Mouse (Mus musculus): ENCODE data around the gene Dnajc7. TPM values are rescaled to one million over a fixed set of nuclear protein-coding genes. Genes with fewer than 3 reads are reported as not detected.
"Not testable (repeated sequence)": the region's sequence is repeated elsewhere in the genome, so short reads cannot be mapped to it uniquely, and the experiment has no call there.

Gene Dnajc7
- total RNA-seq (2015; ENCODE audit: low replicate concordance): 31.8 and 31.9 TPM in 2 replicates
- total RNA-seq (2017; ENCODE audit: low replicate concordance): 25.8 and 50.7 TPM in 2 replicates

- no peak; the same call in 1 of the 2 replicates for ATAC-seq (replicated peaks; ENCODE audit: low FRiP score, poor library complexity, severe bottlenecking)
Observed at GRCm38 (mm10) chr11:100619982-100620381, at the start of gene Dnajc7. Dnajc7 (minus strand) TSS chr11:100620168.

DNA sequence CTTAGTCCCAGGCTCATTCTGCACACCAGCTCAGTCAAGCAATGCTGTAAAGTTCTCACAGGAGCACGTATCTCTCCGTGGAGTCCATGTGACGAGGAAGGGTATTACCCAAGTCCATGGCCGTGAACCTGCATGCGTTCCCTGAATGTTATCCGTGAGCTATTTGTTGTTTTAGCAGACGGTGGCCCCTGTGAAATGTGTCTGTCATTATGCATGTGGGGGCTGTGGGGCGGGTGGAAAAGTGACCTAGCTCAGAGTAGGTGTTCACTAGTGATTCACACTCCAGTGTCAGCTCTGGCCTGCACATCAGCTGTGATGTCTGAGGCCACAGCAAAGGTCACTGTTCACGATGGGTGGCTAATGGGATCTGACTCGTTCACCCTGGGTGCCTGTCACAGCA, 39.8 kb upstream of the Dnajc7 start:
- ATAC-seq (replicated peaks; ENCODE audit: low FRiP score, poor library complexity, severe bottlenecking): no peak

DNA sequence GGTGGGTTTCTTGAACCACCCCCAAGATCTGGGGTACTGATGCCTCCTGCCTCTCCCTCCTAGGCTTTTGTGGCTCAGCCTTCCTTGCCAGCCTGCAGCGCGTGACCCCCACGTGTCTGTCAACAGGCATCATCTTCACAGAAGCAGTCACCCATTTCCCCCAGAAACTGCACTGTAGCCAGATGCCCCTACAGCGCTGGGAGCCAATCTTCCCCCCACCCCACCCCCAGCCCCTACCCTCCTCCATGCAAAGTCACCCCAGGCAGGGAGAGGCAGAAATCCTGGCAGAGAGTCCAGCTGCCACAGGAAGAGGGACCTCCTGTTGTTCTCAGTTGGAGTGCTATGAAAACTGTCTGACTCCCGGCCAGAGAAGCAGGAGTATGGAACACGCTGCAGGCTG, 36.5 kb upstream of the Dnajc7 start:
- ATAC-seq (replicated peaks; ENCODE audit: low FRiP score, poor library complexity, severe bottlenecking): no peak

DNA sequence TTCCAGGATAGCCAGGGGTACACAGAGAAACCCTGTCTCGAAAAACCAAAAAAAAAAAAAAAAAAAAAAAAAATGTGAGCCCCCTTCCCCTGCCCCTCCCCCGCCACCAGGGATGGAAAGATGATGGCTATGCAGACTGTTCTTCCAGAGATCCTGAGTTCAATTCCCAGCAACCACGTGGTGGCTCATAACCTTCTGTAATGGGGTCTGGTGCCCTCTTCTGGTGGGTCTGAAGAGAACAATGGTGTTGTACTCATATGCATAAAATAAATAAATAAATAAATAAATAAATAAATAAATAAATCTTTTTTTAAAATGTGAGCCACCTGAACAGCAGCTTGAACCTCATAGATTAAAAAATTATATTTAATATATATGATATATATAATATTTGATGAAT, 35.6 kb upstream of the Dnajc7 start:
- ATAC-seq (replicated peaks; ENCODE audit: low FRiP score, poor library complexity, severe bottlenecking): not testable (repeated sequence)

DNA sequence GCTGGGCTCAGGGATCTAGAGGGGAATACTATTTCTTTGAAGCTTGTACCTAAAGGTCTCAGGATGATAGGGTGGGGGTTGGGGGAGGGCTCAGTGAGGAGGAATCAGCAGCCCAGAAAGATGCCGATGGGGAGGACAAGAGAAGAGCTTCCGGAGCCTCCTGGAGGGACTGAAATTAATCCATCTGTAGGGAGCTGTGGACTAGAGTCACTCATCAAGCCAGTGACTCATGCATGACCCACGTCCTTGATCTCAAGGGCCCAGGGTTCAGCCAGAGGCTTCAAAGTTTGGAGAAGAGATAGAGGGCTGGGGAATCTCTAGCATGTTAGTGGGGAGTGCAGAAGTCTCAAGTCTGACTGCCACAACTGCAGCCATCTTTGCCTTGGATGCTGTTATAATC, 31.8 kb upstream of the Dnajc7 start:
- no peak for ATAC-seq (replicated peaks; ENCODE audit: low FRiP score, poor library complexity, severe bottlenecking)

GRCm38 (mm10) chr11:100651205-100651604, 31.2 kb upstream of the Dnajc7 start:
- no peak for ATAC-seq (replicated peaks; ENCODE audit: low FRiP score, poor library complexity, severe bottlenecking)

DNA sequence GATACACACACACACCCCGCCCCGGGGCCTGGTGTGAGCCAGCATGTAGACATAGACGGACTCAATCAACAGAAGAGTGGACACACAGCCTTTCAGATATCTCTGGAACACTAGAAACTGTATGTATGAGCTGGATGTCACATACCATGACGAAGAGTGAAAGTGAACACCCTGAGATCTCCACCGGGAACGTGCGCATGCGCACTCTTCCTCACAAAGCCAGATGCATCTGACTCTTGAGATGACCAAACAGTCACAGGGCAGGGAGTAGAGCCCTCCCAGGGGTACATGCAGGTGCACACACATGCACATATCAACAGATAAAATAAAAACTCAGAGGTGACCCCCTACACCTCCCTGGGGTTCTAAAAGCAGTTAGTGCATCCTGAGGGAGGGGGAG, 28.4 kb upstream of the Dnajc7 start:
- no peak for ATAC-seq (replicated peaks; ENCODE audit: low FRiP score, poor library complexity, severe bottlenecking)

- ATAC-seq (replicated peaks; ENCODE audit: low FRiP score, poor library complexity, severe bottlenecking): peak; percentile 66
Observed at GRCm38 (mm10) chr11:100646265-100646664, 26.3 kb upstream of the Dnajc7 start.

DNA sequence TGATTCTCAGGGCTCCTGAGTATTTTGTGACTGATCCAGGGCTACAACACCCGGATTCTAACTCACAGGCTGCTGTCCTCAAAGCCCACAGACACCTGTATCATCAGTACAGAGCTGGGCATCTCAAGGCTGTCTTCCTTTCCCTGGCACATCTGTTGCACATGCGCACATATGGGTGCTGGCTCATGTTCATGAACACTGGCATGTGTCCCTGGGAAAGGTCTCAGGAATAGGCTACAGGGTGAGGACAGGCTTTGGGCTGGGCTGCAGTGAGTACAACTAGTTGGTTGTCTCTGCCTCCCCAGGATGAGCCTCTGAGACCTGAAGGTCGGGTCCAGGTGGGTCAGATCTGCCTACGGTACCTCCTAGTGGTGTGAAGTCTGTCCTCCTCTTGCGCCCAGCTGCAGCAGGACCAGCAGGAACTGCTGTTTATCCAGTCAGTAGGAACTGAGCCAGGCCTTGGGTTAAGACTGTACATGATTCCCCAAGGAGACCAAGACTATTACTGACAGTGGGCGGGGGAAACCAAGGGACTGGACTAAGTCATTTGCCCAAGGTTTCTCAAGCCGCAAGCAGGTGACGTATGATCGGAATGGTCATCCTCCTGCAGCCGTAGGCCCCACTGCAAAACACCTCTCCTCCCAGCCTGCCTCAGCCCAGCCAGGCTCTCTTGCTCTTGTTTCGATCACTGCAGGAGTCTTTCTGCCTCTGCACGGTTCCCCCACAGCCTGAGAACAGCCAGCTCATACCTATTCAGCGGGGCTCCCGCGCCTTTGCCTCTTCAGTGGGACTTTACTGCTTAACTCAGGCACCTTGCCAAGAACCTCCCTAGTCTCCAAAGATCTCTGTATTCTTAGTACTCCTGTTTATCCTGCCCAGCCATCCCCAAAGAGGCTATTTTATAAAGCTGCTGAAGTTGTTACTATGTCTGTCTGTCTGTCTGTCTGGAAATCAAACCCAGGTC, 23.9 kb upstream of the Dnajc7 start:
- no peak for ATAC-seq (replicated peaks; ENCODE audit: low FRiP score, poor library complexity, severe bottlenecking)

- ATAC-seq (replicated peaks; ENCODE audit: low FRiP score, poor library complexity, severe bottlenecking): no peak
Observed at GRCm38 (mm10) chr11:100640159-100640906, 20.4 kb upstream of the Dnajc7 start.

GRCm38 (mm10) chr11:100634530-100634929, 14.6 kb upstream of the Dnajc7 start:
- ATAC-seq (replicated peaks; ENCODE audit: low FRiP score, poor library complexity, severe bottlenecking): no peak

- no peak for ATAC-seq (replicated peaks; ENCODE audit: low FRiP score, poor library complexity, severe bottlenecking)
Observed at GRCm38 (mm10) chr11:100628862-100629352, 8.9 kb upstream of the Dnajc7 start.

DNA sequence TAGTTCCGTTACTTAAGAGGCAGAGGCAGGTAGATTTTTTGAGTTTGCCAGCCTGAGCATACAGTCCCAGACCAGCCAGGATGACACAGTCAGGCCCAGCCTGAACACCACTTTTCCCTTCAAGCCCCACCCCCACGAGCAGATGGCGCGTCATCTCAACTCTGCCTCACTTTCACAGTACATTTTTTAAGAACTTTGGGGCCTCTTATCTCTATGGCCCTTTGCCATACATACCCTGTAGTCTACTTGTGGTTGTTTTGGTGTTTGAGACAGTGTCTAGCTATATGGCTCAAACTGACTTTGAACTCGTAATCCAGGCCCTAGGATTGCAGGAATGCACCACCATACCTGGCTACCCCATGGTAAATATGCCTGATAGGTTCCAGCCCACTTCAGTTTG, 8.1 kb upstream of the Dnajc7 start:
- ATAC-seq (replicated peaks; ENCODE audit: low FRiP score, poor library complexity, severe bottlenecking): no peak

GRCm38 (mm10) chr11:100626701-100627195, 6.8 kb upstream of the Dnajc7 start:
- peak; percentile 60; the same call in 1 of the 2 replicates for ATAC-seq (replicated peaks; ENCODE audit: low FRiP score, poor library complexity, severe bottlenecking)

DNA sequence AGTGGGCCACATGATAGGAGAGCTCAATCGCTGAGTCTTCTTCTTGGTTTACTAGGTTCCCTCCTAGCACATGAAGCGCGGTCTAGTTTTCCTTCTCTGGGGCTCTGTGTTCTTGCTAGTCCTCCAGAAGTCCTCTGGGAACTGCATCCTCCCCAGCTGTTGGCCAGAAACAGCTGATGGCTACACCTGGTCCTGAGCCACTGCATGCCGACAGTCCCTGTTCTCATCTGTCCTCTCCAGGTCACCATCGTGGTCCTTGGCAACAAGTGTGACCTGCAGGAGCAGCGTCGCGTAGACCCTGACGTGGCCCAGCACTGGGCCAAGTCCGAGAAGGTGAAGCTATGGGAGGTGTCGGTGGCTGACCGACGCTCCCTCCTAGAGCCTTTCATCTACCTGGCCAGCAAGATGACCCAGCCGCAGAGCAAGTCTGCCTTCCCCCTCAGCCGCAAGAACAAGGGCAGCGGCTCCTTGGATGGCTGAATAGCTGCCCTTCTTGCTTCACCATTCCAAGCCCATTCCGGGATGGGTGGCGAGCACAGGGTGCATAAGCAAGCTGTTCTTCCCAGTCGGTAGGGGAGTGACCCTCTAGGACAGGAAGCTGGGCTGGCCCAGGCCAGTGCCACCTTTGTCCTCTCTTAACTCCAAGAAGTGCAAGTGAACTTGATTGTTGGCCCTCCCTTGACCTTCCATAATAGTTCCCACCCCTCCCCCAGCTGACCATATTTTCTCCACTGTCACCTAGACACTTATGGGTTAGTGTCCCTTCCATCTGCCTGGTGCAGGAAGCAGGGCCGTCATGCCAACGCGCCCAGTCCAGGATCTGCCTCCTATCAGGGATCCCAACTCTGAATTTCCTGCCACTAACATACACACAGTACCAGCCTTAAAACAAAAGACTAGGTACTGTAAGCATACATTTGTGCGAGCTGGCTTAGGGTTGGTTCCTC, 6.1 kb upstream of the Dnajc7 start:
- ATAC-seq (replicated peaks; ENCODE audit: low FRiP score, poor library complexity, severe bottlenecking): no peak

DNA sequence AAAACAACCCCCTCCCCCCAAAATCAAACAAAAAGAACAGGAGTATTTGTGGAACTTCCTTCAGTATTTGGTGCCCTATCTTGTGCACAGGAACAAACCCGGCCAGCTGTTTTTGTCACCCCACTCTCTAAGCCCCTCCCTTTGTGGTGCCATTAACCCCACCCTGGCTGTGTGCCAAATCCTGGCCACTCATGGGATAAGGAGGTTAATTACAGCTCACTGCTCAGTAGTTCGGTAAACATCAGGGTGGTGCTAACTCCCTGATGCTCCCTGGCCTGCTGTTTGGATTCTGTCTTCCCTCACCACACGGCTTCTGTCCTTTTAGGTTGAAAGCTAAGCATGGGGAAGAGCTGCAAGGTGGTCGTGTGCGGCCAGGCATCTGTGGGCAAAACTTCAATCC, 3.9 kb upstream of the Dnajc7 start:
- no peak for ATAC-seq (replicated peaks; ENCODE audit: low FRiP score, poor library complexity, severe bottlenecking)

- ATAC-seq (replicated peaks; ENCODE audit: low FRiP score, poor library complexity, severe bottlenecking): peak; percentile 79
Observed at GRCm38 (mm10) chr11:100622714-100623113, 2.7 kb upstream of the Dnajc7 start.

GRCm38 (mm10) chr11:100619485-100619975, 438 bp downstream of the Dnajc7 start:
- ATAC-seq (replicated peaks; ENCODE audit: low FRiP score, poor library complexity, severe bottlenecking): peak; percentile 91

Data from erythroblast, adult 5-6 weeks (primary cell).